Mouse (Mus musculus) liver, embryonic 16.5 days (tissue): Measurements from ENCODE around the gene Hivep3. TPM values are rescaled to one million over a fixed set of nuclear protein-coding genes. Genes with fewer than 3 reads are reported as not detected.

Experiments
- ATAC-seq: fragments of 200-750 bp; cut with Nextera tagmentation; 2 replicates; pipeline ENCODE4 v1.8.0; 2017; ENCODE audit warnings: low read depth, mild to moderate bottlenecking, moderate number of reproducible peaks, moderate library complexity
- H3K27ac ChIP-seq: fragments of 300-500 bp; sonication (generic); 2 replicates; pipeline ENCODE4 v1.5.1; 2014; ENCODE audit warnings: mild to moderate bottlenecking, low read length
- H3K27me3 ChIP-seq: fragments of 300-500 bp; sonication (generic); 2 replicates; pipeline ENCODE4 v1.6.1; 2014; ENCODE audit warnings: low read depth, low read length, mixed read lengths; ENCODE audit not compliant: control insufficient read depth, insufficient read depth
- H3K36me3 ChIP-seq: fragments of 300-500 bp; sonication (generic); 2 replicates; pipeline ENCODE4 v1.6.1; 2014; ENCODE audit warnings: mild to moderate bottlenecking; ENCODE audit not compliant: control insufficient read depth, insufficient read depth
- H3K4me1 ChIP-seq: fragments of 300-500 bp; sonication (generic); 2 replicates; pipeline ENCODE4 v1.6.1; 2014; ENCODE audit warnings: low read depth, low read length, mixed read lengths; ENCODE audit not compliant: control insufficient read depth
- H3K4me2 ChIP-seq: fragments of 300-500 bp; sonication (generic); 2 replicates; pipeline ENCODE4 v1.6.1; 2014; ENCODE audit warnings: low read depth, low read length, mixed read lengths
- H3K4me3 ChIP-seq: fragments of 300-500 bp; sonication (generic); 2 replicates; pipeline ENCODE4 v1.5.1; 2014; ENCODE audit warnings: low read depth, mild to moderate bottlenecking, low read length
- H3K9ac ChIP-seq: fragments of 300-500 bp; sonication (generic); 2 replicates; pipeline ENCODE4 v1.6.1; 2014; ENCODE audit warnings: low read depth, low read length
- H3K9me3 ChIP-seq: fragments of 300-500 bp; sonication (generic); replicated peaks from 2 replicates; pipeline ENCODE4 v1.6.1; 2016; ENCODE audit warnings: low read length; ENCODE audit not compliant: control insufficient read depth
- WGBS: fragments of 180-500 bp; shearing (Covaris S2); extraction: QIAGEN DNeasy Blood & Tissue Kit; methylation state at CpG from one replicate; pipeline ENCODE4 v1.1.7; 2014; ENCODE audit not compliant: insufficient replicate concordance; 5-methylcytosine and 5-hydroxymethylcytosine counted together
- polyA plus RNA-seq: library from polyadenylated mRNA; unstranded; fragments of >200 nt; fragmentation: Nextera tagmentation; extraction: Ambion mirVana; gene quantifications from 2 replicates; pipeline ENCODE4 v1.2.1, GENCODE M21; 2015

The Hivep3 gene
- polyA plus RNA-seq, 1 experiment from 2014 or later, result 2.1 TPM

- no peaks in the 10 kb centered on the region for H3K36me3 ChIP-seq
- no peak overlapping the region for H3K4me3 ChIP-seq
- H3K9ac ChIP-seq, result no peak overlapping the region
- WGBS, result 47% methylated on average over 5 of the region's 5 CpGs
- H3K4me2 ChIP-seq, result no peak overlapping the region
- H3K27ac ChIP-seq, result no peak overlapping the region
- no peaks in the 10 kb centered on the region for H3K27me3 ChIP-seq
- H3K4me1 ChIP-seq, result no peaks in the 10 kb centered on the region; the same call in 1 of the 2 replicates
- ATAC-seq, result no peak
- no peaks in the 10 kb centered on the region for H3K9me3 ChIP-seq
These were observed 228.5 kb downstream of the Hivep3 start for GRCm38 (mm10) chr4:119962066-119962465.

DNA sequence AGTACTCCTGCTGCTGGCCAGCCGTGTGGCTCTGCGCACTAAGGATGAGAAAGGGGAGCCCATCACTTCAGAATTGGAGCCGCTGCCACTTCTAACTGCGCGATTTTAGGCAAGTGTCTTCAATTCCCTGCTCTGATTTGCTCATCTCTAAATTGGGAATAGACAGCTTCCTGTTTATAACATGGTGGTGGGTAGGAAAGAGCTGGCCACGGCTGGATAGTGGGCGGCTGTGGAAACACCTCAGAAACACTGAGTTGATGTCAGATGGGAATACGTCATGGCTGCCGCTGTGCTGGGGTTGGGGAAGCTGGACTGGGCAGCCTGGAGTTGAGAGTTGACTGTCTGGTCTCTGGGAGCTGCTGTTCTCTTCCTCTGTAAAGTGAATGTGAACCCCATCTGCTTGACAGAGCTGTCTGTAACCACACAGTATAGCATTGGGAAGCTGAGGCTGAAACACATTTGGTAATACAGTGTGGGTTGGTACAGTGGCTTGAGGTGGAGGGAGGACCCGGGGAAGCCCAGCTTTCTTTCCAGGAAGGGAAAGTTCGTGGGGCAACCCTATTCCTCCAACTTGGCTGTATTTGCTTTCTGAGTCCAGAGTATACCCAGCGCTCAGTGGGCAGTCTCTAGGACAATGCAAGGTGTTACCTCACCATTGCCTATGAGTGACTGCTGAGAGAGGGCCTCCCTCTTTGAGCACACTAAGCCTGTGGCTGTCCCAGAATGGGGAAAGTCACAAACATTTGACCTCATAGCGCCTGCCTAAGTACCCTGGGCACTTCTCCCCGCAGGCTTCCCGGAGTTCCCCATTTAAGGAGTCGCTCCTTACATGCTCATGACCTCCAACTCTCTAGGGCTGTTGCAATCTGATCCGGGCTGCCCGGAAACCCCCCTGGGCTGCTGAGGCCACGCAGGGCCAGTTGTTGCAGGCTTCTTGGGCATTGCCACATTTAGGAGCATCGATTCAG lies 232.8 kb downstream of the Hivep3 start:
- H3K9me3 ChIP-seq, result no peaks in the 10 kb centered on the region
- H3K4me3 ChIP-seq, result no peak overlapping the region
- no peaks in the 10 kb centered on the region for H3K36me3 ChIP-seq
- WGBS, result 39% methylated on average over 20 of the region's 20 CpGs
- H3K4me1 ChIP-seq, result no peaks in the 10 kb centered on the region; the same call in 1 of the 2 replicates
- ATAC-seq, result peak; percentile 43
- H3K9ac ChIP-seq, result no peak overlapping the region
- no peaks in the 10 kb centered on the region for H3K27me3 ChIP-seq
- H3K4me2 ChIP-seq, result no peak overlapping the region
- H3K27ac ChIP-seq, result peak overlapping the region; percentile 48; the same call in 1 of the 2 replicates

DNA sequence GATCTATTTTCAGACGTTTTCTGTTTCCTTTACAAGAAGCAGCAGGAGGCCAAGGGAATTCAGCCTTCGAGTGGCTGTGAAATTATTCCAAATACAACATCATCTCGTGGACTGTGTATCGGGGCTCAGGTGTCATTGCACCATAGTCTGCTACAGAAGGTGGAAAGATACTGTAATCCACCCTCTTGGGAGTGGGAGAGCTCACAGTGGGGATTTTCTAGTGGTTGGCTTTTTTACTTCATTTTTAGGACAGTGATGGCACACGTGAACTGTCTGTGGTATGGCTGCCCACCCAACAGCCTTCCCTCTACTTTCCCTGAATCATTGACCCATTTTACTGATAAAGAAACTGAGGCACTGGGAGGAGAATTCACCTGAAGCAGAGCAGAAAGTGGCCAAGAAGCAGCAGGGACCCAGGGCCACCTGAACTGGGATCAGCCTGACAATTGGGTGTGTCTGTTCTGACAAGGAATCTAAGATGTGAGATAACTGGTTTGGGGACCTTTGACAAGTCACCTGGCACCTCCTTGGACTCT lies 233.6 kb downstream of the Hivep3 start:
- no peaks in the 10 kb centered on the region for H3K36me3 ChIP-seq
- no peak overlapping the region for H3K4me3 ChIP-seq
- no peak overlapping the region for H3K9ac ChIP-seq
- H3K4me1 ChIP-seq, result no peaks in the 10 kb centered on the region; the same call in 1 of the 2 replicates
- H3K4me2 ChIP-seq, result no peak overlapping the region
- no peak overlapping the region for H3K27ac ChIP-seq
- no peaks in the 10 kb centered on the region for H3K27me3 ChIP-seq
- H3K9me3 ChIP-seq, result no peaks in the 10 kb centered on the region
- whole genome bisulfite sequencing, result 33% methylated on average over 5 of the region's 5 CpGs
- ATAC-seq, result no peak

GRCm38 (mm10) chr4:119967636-119968035 lies 234.1 kb downstream of the Hivep3 start:
- no peak overlapping the region for H3K4me2 ChIP-seq
- WGBS, result 50% methylated on average over 2 of the region's 2 CpGs
- ATAC-seq, result no peak
- no peaks in the 10 kb centered on the region; the same call in 1 of the 2 replicates for H3K4me1 ChIP-seq
- no peak overlapping the region for H3K9ac ChIP-seq
- no peak overlapping the region for H3K27ac ChIP-seq
- H3K27me3 ChIP-seq, result no peaks in the 10 kb centered on the region
- H3K4me3 ChIP-seq, result no peak overlapping the region
- no peaks in the 10 kb centered on the region for H3K36me3 ChIP-seq
- no peaks in the 10 kb centered on the region for H3K9me3 ChIP-seq

GRCm38 (mm10) chr4:119968071-119968470 lies 234.5 kb downstream of the Hivep3 start:
- no peak for ATAC-seq
- Histone ChIP-seq H3K9ac (no peak overlapping the region), H3K4me3 (no peak overlapping the region), H3K27ac (no peak overlapping the region), H3K4me1 (no peaks in the 10 kb centered on the region; the same call in 1 of the 2 replicates), H3K9me3 (no peaks in the 10 kb centered on the region), H3K27me3 (no peaks in the 10 kb centered on the region), H3K4me2 (no peak overlapping the region), H3K36me3 (no peaks in the 10 kb centered on the region)
- WGBS, result 28% methylated on average over 4 of the region's 4 CpGs

GRCm38 (mm10) chr4:119968887-119969286 lies 235.3 kb downstream of the Hivep3 start:
- Histone ChIP-seq H3K27ac (no peak overlapping the region), H3K27me3 (no peaks in the 10 kb centered on the region), H3K36me3 (no peaks in the 10 kb centered on the region), H3K4me2 (no peak overlapping the region), H3K4me3 (no peak overlapping the region), H3K9me3 (no peaks in the 10 kb centered on the region), H3K9ac (no peak overlapping the region), H3K4me1 (no peaks in the 10 kb centered on the region; the same call in 1 of the 2 replicates)
- WGBS, result 52% methylated on average over 2 of the region's 2 CpGs
- no peak for ATAC-seq

DNA sequence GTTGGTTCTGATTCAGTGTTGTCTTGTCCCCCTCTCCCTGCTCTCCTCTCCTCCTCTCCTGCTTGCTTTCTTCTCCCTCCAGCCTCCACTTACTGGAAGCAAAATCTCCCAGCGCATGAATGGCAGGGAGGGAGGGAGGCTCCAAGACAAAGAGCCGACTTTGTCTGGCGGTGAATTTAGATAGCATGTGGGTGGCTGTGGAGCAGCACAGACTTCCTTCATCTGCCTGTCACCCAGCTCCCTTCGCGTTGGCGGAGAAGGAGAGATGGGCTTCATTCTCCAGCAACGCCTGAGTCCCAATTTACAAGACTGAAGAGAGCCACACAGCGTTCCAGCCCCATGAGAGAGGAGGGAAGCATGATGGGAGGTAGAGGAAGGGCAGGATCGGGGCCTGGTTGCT lies 236.6 kb downstream of the Hivep3 start:
- H3K9ac ChIP-seq, result no peak overlapping the region
- no peaks in the 10 kb centered on the region for H3K27me3 ChIP-seq
- no peaks in the 10 kb centered on the region for H3K36me3 ChIP-seq
- no peak overlapping the region for H3K27ac ChIP-seq
- no peak for ATAC-seq
- H3K9me3 ChIP-seq, result no peaks in the 10 kb centered on the region
- no peaks in the 10 kb centered on the region; the same call in 1 of the 2 replicates for H3K4me1 ChIP-seq
- H3K4me3 ChIP-seq, result no peak overlapping the region
- WGBS, result 55% methylated on average over 9 of the region's 9 CpGs
- no peak overlapping the region for H3K4me2 ChIP-seq

- H3K27me3 ChIP-seq, result no peaks in the 10 kb centered on the region
- 69% methylated on average over 6 of the region's 6 CpGs for WGBS
- no peak overlapping the region for H3K9ac ChIP-seq
- no peak overlapping the region for H3K27ac ChIP-seq
- no peaks in the 10 kb centered on the region for H3K9me3 ChIP-seq
- H3K36me3 ChIP-seq, result no peaks in the 10 kb centered on the region
- no peak overlapping the region for H3K4me2 ChIP-seq
- H3K4me3 ChIP-seq, result no peak overlapping the region
- no peaks in the 10 kb centered on the region for H3K4me1 ChIP-seq
- ATAC-seq, result no peak
These were observed 238.8 kb downstream of the Hivep3 start for GRCm38 (mm10) chr4:119972375-119972774.
